26 mouse cellular contexts compared by ENCODE assay signal in the genomic region with DNA sequence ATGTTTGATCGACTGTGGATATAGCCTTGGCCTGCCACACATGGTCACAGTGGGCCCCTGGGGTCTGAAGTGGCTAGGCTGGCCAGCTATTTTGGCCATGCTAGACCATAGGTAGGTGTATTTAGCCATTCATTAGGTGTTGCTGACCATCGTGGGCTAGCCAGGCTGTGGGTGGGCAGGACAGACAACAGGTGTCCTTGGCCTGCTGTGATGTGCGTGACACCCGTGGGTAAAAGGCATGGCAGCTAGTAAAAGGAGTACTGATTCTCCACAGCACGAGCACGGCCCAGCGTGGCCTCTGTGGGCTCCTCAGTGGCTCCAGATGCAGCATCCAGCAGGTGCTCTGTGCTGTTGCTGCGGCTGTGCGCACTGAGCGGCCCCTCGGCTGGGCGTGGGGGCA. TPM values are rescaled to one million over a fixed set of nuclear protein-coding genes. Genes with fewer than 3 reads are reported as not detected.
A peak's percentile ranks its signal among the peaks of the same experiment; 100 is the strongest.
DNase-seq lines count a peak whose midpoint lies in the region; ATAC-seq and TF ChIP-seq lines count a peak whose summit lies in the region.
"Had no signal": no experiment of that assay in that cellular context is flagged by ENCODE, and none has a peak within 500 bp of the region (broad histone marks: within the 10 kb centered on the region; RNA-seq: fewer than 3 reads in every experiment).

No protein-coding gene starts in this region.

- TF ChIP-seq CTCF in E14TG2a.4 (conservative IDR thresholded peaks at IDR 0.05; ENCODE audit: low read length): no peak

- H3K36me3 ChIP-seq in embryonic facial prominence, embryonic 15.5 days: peaks cover 7% of the 10 kb centered on the region
- peaks cover 56% of the 10 kb centered on the region for H3K36me3 ChIP-seq in embryonic facial prominence, embryonic 10.5 days (replicated peaks)
- H3K36me3 ChIP-seq in megakaryocyte, embryonic 14.5 days (replicated peaks; ENCODE audit: low read length): peaks cover 34% of the 10 kb centered on the region
- no peaks in the 10 kb centered on the region for H3K36me3 ChIP-seq in E14TG2a.4 (ENCODE audit: insufficient read depth, low read length)
- no peaks in the 10 kb centered on the region for H3K36me3 ChIP-seq in heart, embryonic 10.5 days
- no peaks in the 10 kb centered on the region for H3K36me3 ChIP-seq in intestine, embryonic 16.5 days (ENCODE audit: control insufficient read depth, insufficient read depth, low read length)
- H3K36me3 ChIP-seq: heart, embryonic 12.5 days; heart, embryonic 15.5 days had no signal

- no peaks in the 10 kb centered on the region for H3K4me1 ChIP-seq in embryonic facial prominence, embryonic 15.5 days
- no peaks in the 10 kb centered on the region for H3K4me1 ChIP-seq in embryonic facial prominence, embryonic 10.5 days
- peaks cover 60% of the 10 kb centered on the region for H3K4me1 ChIP-seq in megakaryocyte, embryonic 14.5 days
- peaks cover 17% of the 10 kb centered on the region for H3K4me1 ChIP-seq in E14TG2a.4 (replicated peaks; ENCODE audit: low read depth, low read length)
- peaks cover 12% of the 10 kb centered on the region for H3K4me1 ChIP-seq in brown adipose tissue, adult 24 weeks (ENCODE audit: control insufficient read depth, insufficient read depth, insufficient read length, low read length)
- H3K4me1 ChIP-seq in heart, embryonic 10.5 days: no peaks in the 10 kb centered on the region
- H3K4me1 ChIP-seq in intestine, embryonic 16.5 days (ENCODE audit: control insufficient read depth, insufficient read depth, low read length): peaks cover 4% of the 10 kb centered on the region; the same call in 1 of the 2 replicates
- H3K4me1 ChIP-seq: embryonic facial prominence, embryonic 13.5 days; forebrain, embryonic 10.5 days; forebrain, embryonic 13.5 days; heart, embryonic 12.5 days; heart, embryonic 15.5 days; hindbrain, embryonic 10.5 days had no signal

- no peaks in the 10 kb centered on the region for H3K9me3 ChIP-seq in embryonic facial prominence, embryonic 15.5 days (replicated peaks)
- H3K9me3 ChIP-seq in embryonic facial prominence, embryonic 10.5 days: peaks cover 13% of the 10 kb centered on the region
- peaks cover 19% of the 10 kb centered on the region for H3K9me3 ChIP-seq in megakaryocyte, embryonic 14.5 days
- peaks cover 11% of the 10 kb centered on the region for H3K9me3 ChIP-seq in E14TG2a.4 (ENCODE audit: low read length)
- 0 out of 2 replicates have a peak, but pooled peaks cover 4% of the 10 kb centered on the region for H3K9me3 ChIP-seq in heart, embryonic 10.5 days
- H3K9me3 ChIP-seq in intestine, embryonic 16.5 days (ENCODE audit: control insufficient read depth, low read length): no peaks in the 10 kb centered on the region; the same call in 1 of the 2 replicates
- H3K9me3 ChIP-seq: heart, embryonic 15.5 days; hindbrain, embryonic 13.5 days had no signal

- H3K9ac ChIP-seq in embryonic facial prominence, embryonic 15.5 days: no peak overlapping the region
- H3K9ac ChIP-seq in intestine, embryonic 16.5 days (ENCODE audit: low read depth, low read length): no peak overlapping the region
- H3K9ac ChIP-seq: embryonic facial prominence, embryonic 13.5 days; forebrain, embryonic 13.5 days; heart, embryonic 12.5 days; heart, embryonic 15.5 days; hindbrain, embryonic 13.5 days had no signal

- no peak overlapping the region for H3K4me3 ChIP-seq in embryonic facial prominence, embryonic 15.5 days (replicated peaks)
- no peak overlapping the region for H3K4me3 ChIP-seq in embryonic facial prominence, embryonic 10.5 days
- H3K4me3 ChIP-seq in megakaryocyte, embryonic 14.5 days (replicated peaks): peak overlapping the region; percentile 64
- H3K4me3 ChIP-seq in E14TG2a.4 (replicated peaks; ENCODE audit: low read length): peak overlapping the region; percentile 71
- H3K4me3 ChIP-seq in brown adipose tissue, adult 24 weeks (ENCODE audit: insufficient read depth, low read depth, low read length): no peak overlapping the region
- no peak overlapping the region for H3K4me3 ChIP-seq in heart, embryonic 10.5 days
- H3K4me3 ChIP-seq in intestine, embryonic 16.5 days (ENCODE audit: low read length): no peak overlapping the region
- H3K4me3 ChIP-seq: embryonic facial prominence, embryonic 13.5 days; forebrain, embryonic 10.5 days; forebrain, embryonic 13.5 days; heart, embryonic 12.5 days; heart, embryonic 15.5 days; hindbrain, embryonic 10.5 days; hindbrain, embryonic 13.5 days had no signal

- ATAC-seq in embryonic facial prominence, embryonic 15.5 days (ENCODE audit: insufficient number of reproducible peaks, low FRiP score, low TSS enrichment, low read depth): 0 out of 2 replicates have a peak, but pooled peaks have one; percentile 16
- no peak for ATAC-seq in megakaryocyte, adult 5-6 weeks (ENCODE audit: poor library complexity, severe bottlenecking)
- no peak for ATAC-seq in intestine, embryonic 16.5 days
- ATAC-seq: activated CD4-positive, CD25-positive, alpha-beta regulatory T cell, adult 4 months; forebrain, embryonic 13.5 days; forebrain, embryonic 16.5 days; hindbrain, embryonic 16.5 days had no signal

- DNase-seq in embryonic facial prominence, embryonic 10.5 days (ENCODE audit: low spot score): no peak
- no peak for DNase-seq in heart, embryonic 10.5 days (ENCODE audit: low spot score)
- DNase-seq: adrenal gland, adult 8-10 months; adrenal gland, postnatal 25 days; cerebellum, adult 2 months; cerebellum, adult 9-11 months; cerebellum, postnatal 25 days; gastrocnemius, postnatal 14 days; heart, postnatal 10 days; heart, postnatal 36 days had no signal

- no peak overlapping the region for H3K4me2 ChIP-seq in embryonic facial prominence, embryonic 15.5 days (replicated peaks)
- no peak overlapping the region for H3K4me2 ChIP-seq in intestine, embryonic 16.5 days (ENCODE audit: low read depth, low read length)
- H3K4me2 ChIP-seq: embryonic facial prominence, embryonic 13.5 days; forebrain, embryonic 13.5 days; heart, embryonic 12.5 days; heart, embryonic 15.5 days; hindbrain, embryonic 13.5 days had no signal

- 82% methylated on average over 12 of the region's 12 CpGs for WGBS in embryonic facial prominence, embryonic 15.5 days
- 83% methylated on average over 12 of the region's 12 CpGs for WGBS in embryonic facial prominence, embryonic 10.5 days
- WGBS in heart, embryonic 10.5 days: 74% methylated on average over 12 of the region's 12 CpGs
- 77% methylated on average over 12 of the region's 12 CpGs for WGBS in intestine, embryonic 16.5 days

- no peaks in the 10 kb centered on the region for H3K27me3 ChIP-seq in embryonic facial prominence, embryonic 15.5 days
- no peaks in the 10 kb centered on the region for H3K27me3 ChIP-seq in embryonic facial prominence, embryonic 10.5 days (replicated peaks; ENCODE audit: low read depth, poor library complexity, severe bottlenecking)
- peaks cover 20% of the 10 kb centered on the region for H3K27me3 ChIP-seq in megakaryocyte, embryonic 14.5 days (replicated peaks)
- H3K27me3 ChIP-seq in E14TG2a.4 (ENCODE audit: insufficient read depth, low read length): peaks cover 19% of the 10 kb centered on the region; the same call in 1 of the 2 replicates
- H3K27me3 ChIP-seq in heart, embryonic 10.5 days (ENCODE audit: insufficient read depth, poor library complexity, severe bottlenecking): peaks cover 12% of the 10 kb centered on the region; the same call in 1 of the 2 replicates
- H3K27me3 ChIP-seq in intestine, embryonic 16.5 days (replicated peaks; ENCODE audit: control insufficient read depth, insufficient read depth, low read length): no peaks in the 10 kb centered on the region
- H3K27me3 ChIP-seq: embryonic facial prominence, embryonic 13.5 days; forebrain, embryonic 13.5 days; heart, embryonic 15.5 days; hindbrain, embryonic 13.5 days had no signal

- no peak overlapping the region for H3K27ac ChIP-seq in embryonic facial prominence, embryonic 15.5 days (replicated peaks)
- H3K27ac ChIP-seq in embryonic facial prominence, embryonic 10.5 days (replicated peaks): no peak overlapping the region
- H3K27ac ChIP-seq in brown adipose tissue, adult 24 weeks (replicated peaks; ENCODE audit: low read depth, low read length): peak overlapping the region; percentile 77
- H3K27ac ChIP-seq in heart, embryonic 10.5 days: no peak overlapping the region
- no peak overlapping the region for H3K27ac ChIP-seq in intestine, embryonic 16.5 days (ENCODE audit: low read length)
- H3K27ac ChIP-seq: embryonic facial prominence, embryonic 13.5 days; forebrain, embryonic 10.5 days; forebrain, embryonic 13.5 days; heart, embryonic 15.5 days; hindbrain, embryonic 10.5 days; hindbrain, embryonic 13.5 days had no signal

RNA-seq across cellular contexts. Expression of a gene that starts 19.8 kb away (rescaled TPM):
- 50.3 and 52.2 TPM in 2 replicates for polyA plus RNA-seq in embryonic facial prominence, embryonic 15.5 days (2015; fragmentation: Nextera tagmentation; extraction: Ambion mirVana)
- 68.6 and 76.8 TPM in 2 replicates for polyA plus RNA-seq in embryonic facial prominence, embryonic 10.5 days (2016; fragmentation: Nextera tagmentation; extraction: Ambion mirVana)
- 19.4 and 67.8 TPM in 2 replicates for polyA plus RNA-seq in megakaryocyte, embryonic 14.5 days (2012; ENCODE audit: insufficient read depth, low replicate concordance)
- total RNA-seq in megakaryocyte, adult 5-6 weeks (2015): 8.7 and 15.7 TPM in 2 replicates
- 46.0 and 50.7 TPM in 2 replicates for total RNA-seq in megakaryocyte, adult 5-6 weeks (2017)
- polyA plus RNA-seq in brown adipose tissue, adult 24 weeks (2012; ENCODE audit: insufficient read depth, insufficient read length, missing spikeins): 38.5 and 40.6 TPM in 2 replicates
- 49.2 and 56.1 TPM in 2 replicates for polyA plus RNA-seq in heart, embryonic 10.5 days (2016; fragmentation: Nextera tagmentation; extraction: Ambion mirVana)
- 38.5 and 44.1 TPM in 2 replicates for polyA plus RNA-seq in intestine, embryonic 16.5 days (2015; fragmentation: Nextera tagmentation; extraction: Ambion mirVana)

RNA-seq across cellular contexts. Expression of a gene that starts 27.8 kb away (rescaled TPM):
- 8.2 and 9.1 TPM in 2 replicates for polyA plus RNA-seq in embryonic facial prominence, embryonic 15.5 days (2015; fragmentation: Nextera tagmentation; extraction: Ambion mirVana)
- 14.1 and 17.0 TPM in 2 replicates for polyA plus RNA-seq in embryonic facial prominence, embryonic 10.5 days (2016; fragmentation: Nextera tagmentation; extraction: Ambion mirVana)
- 10.7 and 17.8 TPM in 2 replicates for polyA plus RNA-seq in megakaryocyte, embryonic 14.5 days (2012; ENCODE audit: insufficient read depth, low replicate concordance)
- total RNA-seq in megakaryocyte, adult 5-6 weeks (2015): 28.7 and 32.9 TPM in 2 replicates
- total RNA-seq in megakaryocyte, adult 5-6 weeks (2017): 13.3 and 15.1 TPM in 2 replicates
- 67.4 and 106 TPM in 2 replicates for polyA plus RNA-seq in brown adipose tissue, adult 24 weeks (2012; ENCODE audit: insufficient read depth, insufficient read length, missing spikeins)
- polyA plus RNA-seq in heart, embryonic 10.5 days (2016; fragmentation: Nextera tagmentation; extraction: Ambion mirVana): 1.7 and 4.9 TPM in 2 replicates
- 2.2 TPM in 2 replicates for polyA plus RNA-seq in intestine, embryonic 16.5 days (2015; fragmentation: Nextera tagmentation; extraction: Ambion mirVana)

RNA-seq across cellular contexts. Expression of a gene that starts 48.1 kb away (rescaled TPM):
- 17.1 and 18.3 TPM in 2 replicates for polyA plus RNA-seq in embryonic facial prominence, embryonic 15.5 days (2015; fragmentation: Nextera tagmentation; extraction: Ambion mirVana)
- polyA plus RNA-seq in embryonic facial prominence, embryonic 10.5 days (2016; fragmentation: Nextera tagmentation; extraction: Ambion mirVana): 7.4 and 8.2 TPM in 2 replicates
- polyA plus RNA-seq in megakaryocyte, embryonic 14.5 days (2012; ENCODE audit: insufficient read depth, low replicate concordance): 23.2 and 25.7 TPM in 2 replicates
- total RNA-seq in megakaryocyte, adult 5-6 weeks (2015): 26.1 and 26.5 TPM in 2 replicates
- total RNA-seq in megakaryocyte, adult 5-6 weeks (2017): 42.8 and 48.1 TPM in 2 replicates
- polyA plus RNA-seq in brown adipose tissue, adult 24 weeks (2012; ENCODE audit: insufficient read depth, insufficient read length, missing spikeins): 0.52 and 1.7 TPM in 2 replicates
- polyA plus RNA-seq in heart, embryonic 10.5 days (2016; fragmentation: Nextera tagmentation; extraction: Ambion mirVana): 2.2 and 3.3 TPM in 2 replicates
- polyA plus RNA-seq in intestine, embryonic 16.5 days (2015; fragmentation: Nextera tagmentation; extraction: Ambion mirVana): 6.3 and 7.1 TPM in 2 replicates

Comparison
In these comparisons a context has a peak if more than half of its experiments do, and no peak if none do; other contexts are left out.
1. H3K4me3 ChIP-seq: peak in megakaryocyte, embryonic 14.5 days (single experiment) and E14TG2a.4 (single experiment); none in embryonic facial prominence, embryonic 15.5 days (single experiment), embryonic facial prominence, embryonic 10.5 days (single experiment), brown adipose tissue, adult 24 weeks (single experiment), heart, embryonic 10.5 days (single experiment) and intestine, embryonic 16.5 days (single experiment).